Mouse (Mus musculus) hematopoietic multipotent progenitor cell, adult 10-12 weeks (in vitro differentiated cells): ENCODE measurements around the gene Asb10. TPM values are rescaled to one million over a fixed set of nuclear protein-coding genes. Genes with fewer than 3 reads are reported as not detected.

Experiments
- polyA plus RNA-seq: library from polyadenylated mRNA; stranded (reverse); fragments of >175 nt; gene quantifications from 2 replicates; pipeline ENCODE4 v1.2.3, GENCODE M21; 2012; ENCODE audit warnings: low replicate concordance

Asb10 gene
- 0.12 and 0.15 TPM in 2 replicates for polyA plus RNA-seq

DNA sequence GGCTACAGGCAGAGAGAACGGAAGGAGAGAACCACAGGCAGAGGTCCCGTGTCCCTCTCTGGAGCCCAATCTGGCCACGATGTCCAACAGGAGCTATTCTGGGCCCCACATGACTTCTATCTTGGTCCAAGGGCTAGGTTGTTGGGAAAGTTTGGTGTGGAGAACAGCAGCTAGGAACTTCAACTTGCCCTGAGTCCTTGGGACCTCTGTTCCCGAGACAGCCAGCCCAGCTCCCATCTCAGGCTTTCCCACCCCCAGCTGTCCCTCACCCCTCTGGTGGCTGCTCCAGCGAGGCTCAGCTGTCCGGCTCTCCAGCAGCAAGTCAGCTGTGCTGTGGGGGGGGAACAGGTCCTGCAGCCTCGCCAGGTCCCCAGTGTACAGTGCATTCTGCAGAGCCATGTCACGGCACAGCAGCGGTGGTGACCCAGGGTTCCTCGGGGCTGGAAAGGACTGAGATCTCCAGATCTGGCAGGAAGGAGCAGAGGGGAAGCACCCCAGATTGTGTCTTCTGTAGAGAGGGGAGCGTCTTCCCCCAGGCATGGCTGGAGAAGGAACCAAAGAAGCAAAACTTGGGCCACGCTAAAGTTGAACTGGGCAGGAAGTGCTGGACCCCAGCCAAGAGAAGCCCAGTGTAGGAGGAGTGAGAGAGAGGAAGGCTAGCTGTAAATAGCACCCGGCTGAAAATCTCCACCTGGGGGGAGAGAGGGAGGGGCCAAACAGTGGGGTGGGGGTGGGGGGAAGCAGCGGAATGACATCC lies at the start of gene Asb10:
Gene Asb10 (minus strand): TSS at position 592 of the 757 bp plus-strand sequence.

DNA sequence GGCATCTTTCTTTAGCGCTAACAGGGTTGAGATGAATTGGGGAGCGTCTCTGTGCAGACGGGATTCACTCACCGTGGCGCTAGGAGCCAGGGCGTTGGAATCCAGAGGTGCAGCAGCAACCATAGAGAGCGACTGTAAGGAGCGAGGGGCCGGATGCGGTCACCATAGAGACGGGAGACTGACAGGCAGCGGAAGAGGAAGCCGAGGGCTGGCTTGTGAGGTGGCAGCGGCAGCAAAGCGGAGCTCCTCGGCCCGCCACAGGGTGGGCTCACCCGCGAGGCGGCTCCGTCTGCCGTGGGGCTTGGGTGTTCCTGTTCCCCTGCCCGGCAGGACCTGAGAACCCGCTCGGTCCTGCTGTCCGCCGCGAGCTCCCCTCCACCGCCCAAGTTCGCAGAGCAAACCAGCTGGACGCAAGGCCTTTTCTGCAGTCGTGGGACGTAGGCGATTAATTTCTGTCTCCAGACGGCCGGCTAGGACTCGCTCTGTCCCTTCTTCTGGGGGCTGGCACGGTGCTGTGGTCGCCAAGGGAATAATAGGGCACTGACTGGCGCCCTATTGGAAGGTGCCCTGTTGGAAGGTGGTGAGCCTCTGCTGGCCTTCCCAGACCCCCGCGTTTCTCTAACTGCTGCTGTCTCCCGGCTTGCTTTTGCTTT lies 45.9 kb upstream of the Asb10 start, which contains the start of gene Chpf2:
Gene Chpf2 (plus strand): TSS at position 195 of the 653 bp plus-strand sequence.

GRCm38 (mm10) chr5:24577183-24577929 lies 36.6 kb upstream of the Asb10 start, which contains the start of gene Abcf2:
TSS of gene Abcf2 (minus strand) at chr5:24577467.

GRCm38 (mm10) chr5:24556709-24557108 lies 15.9 kb upstream of the Asb10 start, which contains the start of gene 4931409K22Rik:
TSS of gene 4931409K22Rik (minus strand) at chr5:24556809.

GRCm38 (mm10) chr5:24526889-24527230 lies 13.9 kb downstream of the Asb10 start, which contains the start of gene Gbx1:
TSS of gene Gbx1 (minus strand) at chr5:24527202.

Other genes with a start within 250 kb of the Asb10 start
- 2.7 and 3.8 TPM in 2 replicates for gene Kcnh2, start 189.4 kb downstream of the Asb10 start, polyA plus RNA-seq
- 0.03 and 0.55 TPM in 2 replicates for gene Nos3, start 176.2 kb downstream of the Asb10 start, polyA plus RNA-seq
- gene Atg9b, start 148.8 kb downstream of the Asb10 start, polyA plus RNA-seq, result 0.76 and 2.1 TPM in 2 replicates
- gene Abcb8, start 147.3 kb downstream of the Asb10 start, polyA plus RNA-seq, result 22.2 and 24.6 TPM in 2 replicates
- gene Asic3, start 127.6 kb downstream of the Asb10 start, polyA plus RNA-seq, result not detected in 2 replicates
- gene Cdk5, start 117.4 kb downstream of the Asb10 start, polyA plus RNA-seq, result 24.2 and 29.2 TPM in 2 replicates
- gene Slc4a2, start 117.1 kb downstream of the Asb10 start, polyA plus RNA-seq, result 39.9 and 69.4 TPM in 2 replicates
- gene Fastk, start 95.7 kb downstream of the Asb10 start, polyA plus RNA-seq, result 223 and 290 TPM in 2 replicates
- gene Tmub1, start 93.1 kb downstream of the Asb10 start, polyA plus RNA-seq, result 67.4 and 74.4 TPM in 2 replicates
- gene Agap3, start 88.8 kb downstream of the Asb10 start, polyA plus RNA-seq, result 117 and 125 TPM in 2 replicates
- 0.10 TPM in 1 of 2 replicates, not detected in the other for gene Gbx1, start 13.8 kb downstream of the Asb10 start, polyA plus RNA-seq
- not detected in 2 replicates for gene 4931409K22Rik, start 15.8 kb upstream of the Asb10 start, polyA plus RNA-seq
- gene Abcf2, start 36.5 kb upstream of the Asb10 start, polyA plus RNA-seq, result 30.7 and 45.0 TPM in 2 replicates
- 46.0 and 241 TPM in 2 replicates for gene Chpf2, start 45.8 kb upstream of the Asb10 start, polyA plus RNA-seq
- 0.66 and 1.7 TPM in 2 replicates for gene Smarcd3, start 83.4 kb upstream of the Asb10 start, polyA plus RNA-seq
- 35.9 and 43.3 TPM in 2 replicates for gene Nub1, start 144.6 kb upstream of the Asb10 start, polyA plus RNA-seq
- gene Wdr86, start 189.7 kb upstream of the Asb10 start, polyA plus RNA-seq, result 1.8 and 2.2 TPM in 2 replicates
- gene Crygn, start 217.0 kb upstream of the Asb10 start, polyA plus RNA-seq, result 2.3 and 3.4 TPM in 2 replicates